Mouse (Mus musculus) embryonic facial prominence, embryonic 12.5 days (tissue): Measurements from ENCODE around the gene Lamtor1. TPM values are rescaled to one million over a fixed set of nuclear protein-coding genes. Genes with fewer than 3 reads are reported as not detected.
"Not testable (repeated sequence)": the region's sequence is repeated elsewhere in the genome, so short reads cannot be mapped to it uniquely, and the experiment has no call there.

Source experiments
- ATAC-seq: fragments of 200-750 bp; cut with Nextera tagmentation; 2 replicates; pipeline ENCODE4 v1.8.0; 2017; ENCODE audit not compliant: insufficient number of reproducible peaks, insufficient read depth, low FRiP score, low TSS enrichment
- H3K27ac ChIP-seq: fragments of 300-500 bp; sonication (generic); 2 replicates; pipeline ENCODE4 v1.5.1; 2016; ENCODE audit warnings: mild to moderate bottlenecking
- H3K27me3 ChIP-seq: fragments of 300-500 bp; sonication (generic); 2 replicates; pipeline ENCODE4 v1.6.1; 2016; ENCODE audit warnings: mild to moderate bottlenecking, moderate library complexity
- H3K36me3 ChIP-seq: fragments of 300-500 bp; sonication (generic); 2 replicates; pipeline ENCODE4 v1.6.1; 2016; ENCODE audit warnings: mild to moderate bottlenecking
- H3K4me1 ChIP-seq: fragments of 300-500 bp; sonication (generic); 2 replicates; pipeline ENCODE4 v1.6.1; 2016
- H3K4me2 ChIP-seq: fragments of 300-500 bp; sonication (generic); replicated peaks from 2 replicates; pipeline ENCODE4 v1.6.1; 2016; ENCODE audit warnings: mild to moderate bottlenecking, moderate library complexity
- H3K4me3 ChIP-seq: fragments of 300-500 bp; sonication (generic); 2 replicates; pipeline ENCODE4 v1.5.1; 2016; ENCODE audit warnings: mild to moderate bottlenecking
- H3K9ac ChIP-seq: fragments of 300-500 bp; sonication (generic); 2 replicates; pipeline ENCODE4 v1.6.1; 2016; ENCODE audit warnings: mild to moderate bottlenecking, moderate library complexity
- H3K9me3 ChIP-seq: fragments of 300-500 bp; sonication (generic); 2 replicates; pipeline ENCODE4 v1.6.1; 2016; ENCODE audit warnings: mild to moderate bottlenecking, moderate library complexity
- WGBS: fragments of 180-500 bp; shearing (Covaris S2); methylation state at CpG from one replicate; pipeline ENCODE4 v1.1.7; 2016; 5-methylcytosine and 5-hydroxymethylcytosine counted together
- polyA plus RNA-seq: library from polyadenylated mRNA; unstranded; fragments of >200 nt; fragmentation: Nextera tagmentation; extraction: Ambion mirVana; gene quantifications from 2 replicates; pipeline ENCODE4 v1.2.1, GENCODE M21; 2016

Lamtor1 gene
- polyA plus RNA-seq, 1 experiment from 2014 or later = 153 TPM

DNA sequence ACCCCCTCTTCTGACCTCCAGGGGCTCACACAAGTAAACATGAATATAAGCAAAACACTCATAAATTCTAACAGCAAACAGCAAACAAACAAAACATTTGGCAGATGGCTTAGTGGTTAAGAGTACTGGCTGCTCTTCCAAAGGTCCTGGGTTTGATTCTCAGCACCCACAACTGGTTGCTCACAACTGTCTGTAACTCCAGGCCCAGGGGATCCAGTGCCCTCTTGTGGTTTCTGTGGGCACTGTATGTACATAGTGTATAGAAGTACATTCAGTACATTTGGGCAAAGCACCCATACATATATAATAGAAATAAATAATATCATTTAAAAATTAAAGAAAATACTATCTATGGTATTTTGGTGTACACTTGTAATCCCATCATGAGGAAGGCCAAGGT is 2.9 kb upstream of the Lamtor1 start:
- no peaks in the 10 kb centered on the region for H3K27me3 ChIP-seq
- H3K4me1 ChIP-seq = peaks cover 7% of the 10 kb centered on the region
- H3K9ac ChIP-seq = no peak overlapping the region
- H3K9me3 ChIP-seq = no peaks in the 10 kb centered on the region
- no peak overlapping the region for H3K27ac ChIP-seq
- no peaks in the 10 kb centered on the region for H3K36me3 ChIP-seq
- H3K4me3 ChIP-seq = no peak overlapping the region
- no peak for ATAC-seq
- H3K4me2 ChIP-seq = no peak overlapping the region

DNA sequence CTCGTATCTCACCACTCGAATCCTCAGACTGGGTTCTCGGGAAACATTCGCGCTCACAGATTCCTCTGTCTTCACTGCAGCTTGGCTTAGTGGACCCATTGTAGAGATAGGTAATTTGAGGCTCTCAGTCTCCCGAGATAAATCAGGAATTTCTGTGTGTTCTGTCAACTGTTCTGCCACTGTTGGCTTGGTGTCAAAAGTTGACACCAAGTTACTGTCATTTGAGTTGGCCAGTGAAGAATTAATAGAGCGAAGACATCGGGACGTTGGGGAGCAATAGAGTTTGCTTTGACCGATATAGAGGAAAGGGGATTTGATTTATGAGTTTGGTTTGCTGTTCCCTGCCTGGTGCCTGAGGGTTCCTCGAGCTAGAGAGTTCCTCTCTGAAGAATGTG is 580 bp downstream of the Lamtor1 start, which contains the start of gene Tomt:
Gene Tomt (minus strand): TSS at position 73 of the 395 bp plus-strand sequence.
- Histone ChIP-seq H3K9ac (peak within 1 kb of the TSS; percentile 89), H3K4me3 (peak within 1 kb of the TSS; percentile 76), H3K36me3 (peaks cover 18% of the 10 kb centered on the region), H3K9me3 (no peaks in the 10 kb centered on the region), H3K4me2 (peak within 1 kb of the TSS; percentile 66), H3K27ac (peak within 1 kb of the TSS; percentile 96), H3K4me1 (peaks cover 12% of the 10 kb centered on the region), H3K27me3 (no peaks in the 10 kb centered on the region)
- 20% methylated on average over 11 of the region's 11 CpGs for WGBS
- ATAC-seq = no peak

DNA sequence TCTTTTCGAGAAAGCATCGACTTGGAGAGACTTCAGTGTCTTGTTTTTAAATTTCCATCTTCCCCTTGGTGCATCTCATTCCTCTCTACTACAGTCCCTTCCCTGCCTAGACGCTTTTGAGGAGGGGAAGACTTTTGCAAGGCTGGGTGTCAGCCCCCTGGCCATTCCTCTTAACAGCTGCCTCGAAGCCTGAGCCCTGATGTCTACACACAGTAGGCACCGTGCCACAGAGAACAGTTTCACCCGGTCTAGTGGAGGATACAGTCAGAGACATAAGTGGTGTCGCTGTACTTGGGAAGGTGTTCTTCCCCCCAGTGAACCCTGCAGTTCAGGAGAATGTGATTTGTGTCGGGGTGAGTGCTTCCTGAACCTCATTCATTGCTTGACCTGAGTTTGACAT is 992 bp downstream of the Lamtor1 start:
- 77% methylated on average over 8 of the region's 8 CpGs for WGBS
- peaks cover 22% of the 10 kb centered on the region for H3K36me3 ChIP-seq
- no peak for ATAC-seq
- peak overlapping the region; percentile 66 for H3K4me2 ChIP-seq
- H3K4me3 ChIP-seq = peak overlapping the region; percentile 76
- H3K9me3 ChIP-seq = no peaks in the 10 kb centered on the region
- 0 out of 2 replicates have a peak overlapping the region, but pooled peaks have one; percentile 96 for H3K27ac ChIP-seq
- no peaks in the 10 kb centered on the region for H3K27me3 ChIP-seq
- peak overlapping the region; percentile 89 for H3K9ac ChIP-seq
- H3K4me1 ChIP-seq = peaks cover 12% of the 10 kb centered on the region

DNA sequence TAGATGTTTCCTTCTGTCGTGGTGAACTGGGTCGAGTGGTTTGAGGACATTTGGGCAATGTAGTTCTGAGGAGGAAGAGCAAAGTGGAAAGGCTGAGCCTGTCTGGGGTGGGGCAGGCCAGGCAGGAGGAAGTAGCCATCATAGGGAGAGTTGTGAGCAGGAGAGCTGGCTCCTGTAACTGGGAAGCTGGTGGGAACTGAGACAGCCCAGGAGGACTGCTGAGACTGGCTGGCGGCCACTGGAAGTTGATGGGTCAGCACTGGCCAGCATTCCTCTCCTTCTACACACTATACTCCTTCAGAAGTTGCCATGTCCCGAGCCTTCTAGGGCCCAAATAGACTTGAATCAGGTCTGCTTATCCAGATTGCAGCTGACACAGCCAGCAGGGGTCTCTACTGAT is 2.7 kb downstream of the Lamtor1 start:
- peaks cover 38% of the 10 kb centered on the region for H3K36me3 ChIP-seq
- H3K9me3 ChIP-seq = no peaks in the 10 kb centered on the region

DNA sequence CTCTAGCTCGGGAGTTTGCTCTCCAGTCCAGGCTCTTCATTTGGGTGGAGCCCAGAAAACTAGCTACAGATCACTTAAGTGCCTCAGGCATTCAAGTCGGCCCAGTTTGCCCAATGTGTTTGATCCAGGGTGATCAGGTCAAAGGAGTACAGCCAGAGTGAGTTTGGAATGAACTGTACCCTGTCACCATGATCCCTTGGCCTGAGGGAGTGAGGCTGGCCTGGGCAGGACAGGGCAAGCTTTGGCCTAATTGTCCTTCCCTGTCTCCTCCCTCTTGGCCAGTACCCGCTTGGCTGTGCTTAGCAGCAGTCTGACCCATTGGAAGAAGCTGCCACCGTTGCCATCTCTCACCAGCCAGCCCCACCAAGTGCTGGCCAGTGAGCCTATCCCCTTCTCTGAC is 4.4 kb downstream of the Lamtor1 start:
- Histone ChIP-seq H3K9ac (no peak overlapping the region), H3K27ac (no peak overlapping the region), H3K27me3 (no peaks in the 10 kb centered on the region), H3K9me3 (no peaks in the 10 kb centered on the region), H3K36me3 (peaks cover 54% of the 10 kb centered on the region), H3K4me2 (no peak overlapping the region), H3K4me3 (no peak overlapping the region), H3K4me1 (peaks cover 12% of the 10 kb centered on the region)
- no peak for ATAC-seq
- WGBS = 79% methylated on average over 4 of the region's 4 CpGs

More for the DNA sequence above, 2.7 kb downstream of the Lamtor1 start:
- no peak overlapping the region for H3K4me2 ChIP-seq
- no peak for ATAC-seq
- no peak overlapping the region for H3K27ac ChIP-seq
- H3K9ac ChIP-seq = peak overlapping the region; percentile 9; the same call in 1 of the 2 replicates
- no peak overlapping the region for H3K4me3 ChIP-seq
- 82% methylated on average over 4 of the region's 4 CpGs for WGBS
- H3K4me1 ChIP-seq = peaks cover 12% of the 10 kb centered on the region
- no peaks in the 10 kb centered on the region for H3K27me3 ChIP-seq

DNA sequence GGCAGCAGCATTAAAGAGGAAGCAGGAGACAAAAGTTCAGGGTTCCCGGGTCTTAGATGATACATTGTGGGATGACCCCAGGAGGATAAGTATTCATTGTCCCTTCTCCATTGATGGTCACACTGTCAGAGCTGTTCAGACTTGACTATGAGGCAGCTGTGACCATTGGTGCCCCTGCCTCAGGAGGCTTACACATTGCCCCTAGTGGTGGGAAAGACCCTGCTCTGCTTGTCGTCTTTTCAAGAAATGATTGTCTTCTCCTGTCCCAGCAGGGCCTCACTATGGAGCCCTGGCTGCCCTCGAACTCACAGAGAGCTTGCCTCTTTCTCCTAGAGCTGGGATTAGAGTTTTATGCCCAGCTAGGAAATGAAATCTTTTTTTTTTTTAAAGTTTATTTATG is 6.3 kb downstream of the Lamtor1 start:
- ATAC-seq = no peak
- Histone ChIP-seq H3K9ac (no peak overlapping the region), H3K36me3 (peaks cover 59% of the 10 kb centered on the region), H3K27ac (no peak overlapping the region), H3K9me3 (no peaks in the 10 kb centered on the region), H3K4me2 (no peak overlapping the region), H3K4me1 (peaks cover 6% of the 10 kb centered on the region), H3K4me3 (no peak overlapping the region), H3K27me3 (no peaks in the 10 kb centered on the region)
- 69% methylated on average over 3 of the region's 3 CpGs for WGBS

DNA sequence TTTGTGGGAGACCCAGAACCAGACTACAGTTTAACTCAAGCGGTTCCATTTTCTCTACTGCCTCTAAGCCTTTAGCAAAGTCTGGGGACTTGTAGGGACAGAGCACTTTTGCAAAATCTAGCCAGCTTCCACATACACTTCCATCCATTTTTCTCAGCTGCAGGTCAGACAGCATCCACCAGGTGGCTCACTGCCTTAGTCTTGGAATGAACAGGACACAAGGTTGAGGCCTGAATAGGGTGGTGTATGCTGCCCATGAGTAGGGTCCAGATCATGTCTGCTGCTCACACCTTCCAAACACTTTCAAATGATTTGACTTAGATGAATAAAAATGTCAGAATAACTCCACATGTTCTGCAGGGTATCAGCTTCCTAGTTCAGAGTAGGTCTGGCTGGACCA is 12.4 kb downstream of the Lamtor1 start:
- WGBS = 9% methylated on average over 1 of the region's 1 CpGs
- Histone ChIP-seq H3K4me1 (no peaks in the 10 kb centered on the region), H3K4me2 (no peak overlapping the region), H3K27ac (no peak overlapping the region), H3K27me3 (no peaks in the 10 kb centered on the region), H3K4me3 (no peak overlapping the region), H3K9ac (no peak overlapping the region), H3K9me3 (no peaks in the 10 kb centered on the region), H3K36me3 (peaks cover 24% of the 10 kb centered on the region)
- 0 out of 2 replicates have a peak, but pooled peaks have one; percentile 39 for ATAC-seq

DNA sequence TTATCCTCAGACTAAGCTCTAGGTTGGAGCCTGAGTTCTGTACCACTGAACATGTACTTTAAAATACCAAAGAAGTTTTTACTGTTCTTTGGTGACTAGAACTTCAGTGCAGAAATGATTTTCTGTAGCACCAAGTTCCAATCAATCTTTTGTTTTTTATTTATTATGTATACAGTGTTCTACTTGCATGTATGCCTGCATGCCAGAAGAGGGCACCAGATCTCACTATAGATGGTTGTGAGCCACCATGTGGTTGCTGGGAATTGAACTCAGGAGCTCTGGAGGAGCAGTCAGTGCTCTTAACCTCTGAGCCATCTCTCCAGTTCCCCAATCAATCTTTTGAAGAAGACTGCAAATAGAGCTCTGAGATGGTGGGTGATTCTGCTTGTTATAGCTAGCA is 20.2 kb downstream of the Lamtor1 start:
- not testable (repeated sequence) for H3K9me3 ChIP-seq, H3K4me3 ChIP-seq, H3K36me3 ChIP-seq, H3K4me2 ChIP-seq, H3K4me1 ChIP-seq, H3K27me3 ChIP-seq, H3K9ac ChIP-seq, H3K27ac ChIP-seq, ATAC-seq

DNA sequence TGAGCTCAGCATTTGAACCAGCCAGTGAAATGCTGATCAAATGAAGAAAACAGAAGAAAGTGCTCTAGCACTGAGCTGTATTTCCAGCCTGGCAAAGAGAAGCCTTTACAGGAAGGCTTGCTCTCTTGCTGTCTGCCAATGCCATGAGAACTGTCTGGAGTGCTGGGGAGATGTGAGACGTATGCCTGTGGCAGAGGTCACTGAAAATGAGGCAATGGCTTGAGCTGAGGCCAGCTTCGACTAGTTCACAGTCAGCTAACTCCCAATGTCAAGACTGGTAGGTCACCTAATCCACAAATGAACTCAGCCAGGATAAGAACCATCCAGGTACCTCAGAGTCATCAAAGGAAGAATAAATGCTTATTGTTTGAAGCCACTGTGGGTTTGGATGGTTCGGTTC is 22.4 kb downstream of the Lamtor1 start:
- no peak overlapping the region for H3K9ac ChIP-seq
- 76% methylated on average over 3 of the region's 3 CpGs for WGBS

DNA sequence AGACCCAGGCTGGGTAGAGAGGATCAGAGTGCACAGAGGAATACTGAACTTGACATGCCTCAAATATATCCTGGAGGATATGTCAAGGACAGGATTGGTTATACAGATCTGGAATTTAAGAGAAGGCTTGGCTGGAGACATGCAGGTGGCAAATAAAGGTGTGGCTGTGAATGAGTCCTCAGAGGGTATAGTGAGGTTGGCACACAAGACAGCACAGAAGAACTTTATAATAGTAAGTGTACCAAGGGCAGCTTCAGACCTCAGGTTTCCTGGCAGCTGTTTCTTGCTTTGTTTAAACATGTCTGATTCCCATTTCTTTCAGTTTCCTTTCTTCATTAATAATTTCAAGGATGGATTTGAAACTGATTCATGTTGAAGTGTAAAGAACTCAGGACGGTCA is 26.8 kb downstream of the Lamtor1 start:
- H3K4me3 ChIP-seq = peak overlapping the region; percentile 77

More for the DNA sequence above, 22.4 kb downstream of the Lamtor1 start:
- Histone ChIP-seq H3K4me3 (no peak overlapping the region), H3K27me3 (no peaks in the 10 kb centered on the region), H3K27ac (no peak overlapping the region), H3K4me2 (no peak overlapping the region), H3K4me1 (no peaks in the 10 kb centered on the region), H3K9me3 (no peaks in the 10 kb centered on the region), H3K36me3 (peaks cover 3% of the 10 kb centered on the region; the same call in 1 of the 2 replicates)
- no peak for ATAC-seq

DNA sequence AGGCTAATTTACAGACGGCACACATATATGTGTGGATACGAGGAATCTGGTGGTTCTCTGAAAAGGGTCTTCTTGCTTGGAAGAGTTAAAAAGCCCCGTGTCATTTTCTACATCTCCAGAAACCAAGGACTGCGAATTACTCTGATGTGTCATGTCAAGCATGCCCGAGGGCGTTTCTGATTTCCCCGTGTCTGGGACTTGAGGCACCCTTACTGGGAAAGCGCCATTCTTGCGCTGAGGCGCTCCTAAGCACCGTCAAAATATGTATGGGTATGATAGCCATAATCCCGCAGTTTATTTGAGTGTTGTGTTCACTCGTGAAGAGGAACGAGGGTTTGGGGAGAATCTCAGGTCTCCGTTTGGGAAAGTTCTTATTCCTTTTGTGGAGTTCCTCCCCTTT is 27.6 kb downstream of the Lamtor1 start:
- ATAC-seq = 0 out of 2 replicates have a peak, but pooled peaks have one; percentile 8
- Histone ChIP-seq H3K4me3 (peak overlapping the region; percentile 77), H3K4me2 (peak overlapping the region; percentile 66), H3K9ac (peak overlapping the region; percentile 68), H3K27ac (peak overlapping the region; percentile 81), H3K36me3 (0 out of 2 replicates have a peak, but pooled peaks cover 4% of the 10 kb centered on the region), H3K9me3 (no peaks in the 10 kb centered on the region), H3K4me1 (peaks cover 6% of the 10 kb centered on the region), H3K27me3 (no peaks in the 10 kb centered on the region)
- 7% methylated on average over 15 of the region's 15 CpGs for WGBS

More for the DNA sequence above, 26.8 kb downstream of the Lamtor1 start:
- Histone ChIP-seq H3K4me2 (peak overlapping the region; percentile 66; the same call in 1 of the 2 replicates), H3K9me3 (no peaks in the 10 kb centered on the region), H3K27ac (no peak overlapping the region), H3K9ac (no peak overlapping the region), H3K36me3 (peaks cover 3% of the 10 kb centered on the region; the same call in 1 of the 2 replicates), H3K4me1 (peaks cover 6% of the 10 kb centered on the region), H3K27me3 (no peaks in the 10 kb centered on the region)
- WGBS = 95% methylated on average over 1 of the region's 1 CpGs
- ATAC-seq = no peak

DNA sequence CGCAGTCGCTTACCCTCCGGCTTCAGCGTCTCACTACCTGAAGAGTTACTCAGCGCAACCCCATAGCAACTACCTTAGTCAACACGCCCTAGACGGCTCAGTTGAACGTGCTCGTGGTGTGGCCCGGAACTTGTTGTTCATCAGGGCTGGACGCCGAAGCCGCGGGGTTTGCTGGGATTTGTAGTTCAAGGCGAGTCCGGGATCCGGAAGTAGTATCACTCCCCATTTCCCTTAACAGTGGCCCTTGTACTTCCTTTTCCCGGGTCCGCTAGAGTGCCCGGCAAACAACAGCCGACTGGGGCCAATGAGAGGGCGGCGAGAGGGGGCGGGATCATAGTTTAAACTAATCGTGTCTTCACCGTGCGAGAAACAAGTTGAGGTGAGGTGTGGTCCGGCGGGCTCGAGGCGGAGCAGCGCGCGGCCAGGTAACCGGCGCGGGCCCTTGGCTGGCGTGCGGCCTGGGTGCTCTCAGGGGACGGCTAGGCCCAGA is 28.1 kb downstream of the Lamtor1 start, which contains the start of the genes Lrrc51 and Numa1:
Gene Lrrc51 (minus strand): TSS at position 145 of the 490 bp plus-strand sequence.
Gene Numa1 (plus strand): TSS at position 361 of the 490 bp plus-strand sequence.
- ATAC-seq = peak; percentile 97
- H3K27ac ChIP-seq = peak within 1 kb of the TSS; percentile 81
- H3K9me3 ChIP-seq = no peaks in the 10 kb centered on the region
- H3K4me2 ChIP-seq = peak within 1 kb of the TSS; percentile 66
- H3K27me3 ChIP-seq = no peaks in the 10 kb centered on the region
- peaks cover 6% of the 10 kb centered on the region for H3K4me1 ChIP-seq
- peak within 1 kb of the TSS; percentile 68 for H3K9ac ChIP-seq
- H3K4me3 ChIP-seq = peak within 1 kb of the TSS; percentile 77
- WGBS = 1% methylated on average over 40 of the region's 40 CpGs
- 0 out of 2 replicates have a peak, but pooled peaks cover 8% of the 10 kb centered on the region for H3K36me3 ChIP-seq
